In the genomic region with DNA sequence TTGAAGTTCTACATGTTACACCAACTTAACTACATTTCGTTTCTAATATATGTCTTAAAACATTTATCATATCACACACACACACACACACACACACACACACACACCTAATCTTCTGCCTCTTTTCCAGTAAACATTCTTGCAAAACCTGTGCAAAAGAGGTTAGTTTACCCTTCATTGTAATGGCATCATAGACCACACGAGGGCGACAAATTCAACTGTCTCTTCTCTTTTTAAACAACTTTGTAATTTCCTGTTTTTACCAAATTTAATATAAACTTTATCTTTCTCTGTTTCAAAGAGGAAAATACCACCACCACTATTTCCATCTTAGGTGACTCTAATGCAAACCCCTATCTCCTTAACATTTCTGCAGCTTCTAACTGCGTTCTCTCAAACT, we compare ENCODE assay signal across 8 mouse cellular contexts.
DNase-seq lines count a peak whose midpoint lies in the region; ATAC-seq and TF ChIP-seq lines count a peak whose summit lies in the region.
"Had no signal": no experiment of that assay in that cellular context is flagged by ENCODE, and none has a peak within 500 bp of the region (broad histone marks: within the 10 kb centered on the region; RNA-seq: fewer than 3 reads in every experiment).

No protein-coding gene starts in this region.

- H3K27ac ChIP-seq in kidney, embryonic 15.5 days: no peak overlapping the region
- no peak overlapping the region for H3K27ac ChIP-seq in MEL (ENCODE audit: control insufficient read depth, low read depth, low read length)
- H3K27ac ChIP-seq: hindbrain, embryonic 15.5 days had no signal

- peak in 1 of 3 experiments; percentile 38; a peak in 2 of 6 replicates for TF ChIP-seq CTCF in MEL (IDR thresholded peaks at IDR 0.05 in 2 of 3, conservative IDR thresholded peaks at IDR 0.05 in 1 of 3; ENCODE audit: control insufficient read depth in 1 of 3, insufficient read depth in 1 of 3, low read depth in 2 of 3, low read length in 3 of 3, poor library complexity in 1 of 3, severe bottlenecking in 1 of 3)

- peak; percentile 6 for TF ChIP-seq RAD21 in MEL (IDR thresholded peaks at IDR 0.05; ENCODE audit: low read depth, low read length)

- TF ChIP-seq EP300 in MEL (IDR thresholded peaks at IDR 0.05; ENCODE audit: low read depth in 1 of 2, low read length in 2 of 2): no peak

- DNase-seq in kidney, adult 18-20 months: peak; percentile 11
- DNase-seq in 416B (ENCODE audit: low read depth) (peak; percentile 17), MEL (ENCODE audit: low read depth, low spot score) (peak; percentile 10)
- DNase-seq in kidney, postnatal 10 days: peak; percentile 63
- DNase-seq in retina, postnatal 7 days (ENCODE audit: low read depth, low spot score): peak; percentile 11
- no peak for DNase-seq in ovary, postnatal 36 days (ENCODE audit: low spot score)

- no peaks in the 10 kb centered on the region for H3K9me3 ChIP-seq in kidney, embryonic 15.5 days (replicated peaks)
- no peaks in the 10 kb centered on the region for H3K9me3 ChIP-seq in MEL (replicated peaks; ENCODE audit: insufficient read depth, low read length)
- H3K9me3 ChIP-seq: hindbrain, embryonic 15.5 days had no signal

- WGBS in kidney, embryonic 15.5 days: 31% methylated on average over 4 of the region's 4 CpGs

- H3K4me1 ChIP-seq in kidney, embryonic 15.5 days: no peaks in the 10 kb centered on the region
- H3K4me1 ChIP-seq in MEL (ENCODE audit: control insufficient read depth in 1 of 2, insufficient read depth in 2 of 2, low read length in 2 of 2): no peaks in the 10 kb centered on the region
- H3K4me1 ChIP-seq: hindbrain, embryonic 15.5 days had no signal

- H3K4me2 ChIP-seq in kidney, embryonic 15.5 days: no peak overlapping the region
- H3K4me2 ChIP-seq: hindbrain, embryonic 15.5 days had no signal

- H3K79me2 ChIP-seq in MEL (ENCODE audit: control insufficient read depth, insufficient read depth, low read length, poor library complexity): no peaks in the 10 kb centered on the region

- no peak overlapping the region for H3K9ac ChIP-seq in kidney, embryonic 15.5 days
- no peak overlapping the region for H3K9ac ChIP-seq in MEL (ENCODE audit: control insufficient read depth, low read depth, low read length, poor library complexity, severe bottlenecking)
- H3K9ac ChIP-seq: hindbrain, embryonic 15.5 days had no signal

- no peak for ATAC-seq in kidney, embryonic 15.5 days (replicated peaks; ENCODE audit: low FRiP score)

- H3K36me3 ChIP-seq in kidney, embryonic 15.5 days: no peaks in the 10 kb centered on the region
- H3K36me3 ChIP-seq in MEL (ENCODE audit: control insufficient read depth in 1 of 2, insufficient read depth in 2 of 2, low read length in 2 of 2): no peaks in the 10 kb centered on the region
- H3K36me3 ChIP-seq: hindbrain, embryonic 15.5 days had no signal

- H3K4me3 ChIP-seq in kidney, embryonic 15.5 days (replicated peaks): no peak overlapping the region
- H3K4me3 ChIP-seq in MEL (ENCODE audit: control insufficient read depth in 1 of 2, insufficient read depth in 1 of 2, low read depth in 2 of 2, low read length in 2 of 2): no peak overlapping the region
- H3K4me3 ChIP-seq: hindbrain, embryonic 15.5 days had no signal

- TF ChIP-seq POLR2A in MEL (IDR thresholded peaks at IDR 0.05; ENCODE audit: control insufficient read depth in 1 of 2, insufficient read depth in 1 of 2, low read depth in 1 of 2, low read length in 2 of 2, poor library complexity in 1 of 2): no peak

- H3K27me3 ChIP-seq in kidney, embryonic 15.5 days: no peaks in the 10 kb centered on the region
- H3K27me3 ChIP-seq in MEL (ENCODE audit: control insufficient read depth in 1 of 2, insufficient read depth in 2 of 2, low read length in 2 of 2): no peaks in the 10 kb centered on the region
- H3K27me3 ChIP-seq: hindbrain, embryonic 15.5 days had no signal

TF ChIP-seq in MEL, 35 proteins besides CTCF, POLR2A, EP300 and RAD21:
- TF ChIP-seq MEF2A (IDR thresholded peaks at IDR 0.05; ENCODE audit: extremely low read depth, insufficient replicate concordance, low read depth, low read length, poor library complexity, severe bottlenecking): no peak
- no peak for TF ChIP-seq MXI1 (IDR thresholded peaks at IDR 0.05; ENCODE audit: low read depth, low read length)
- no peak for TF ChIP-seq ELF1 (IDR thresholded peaks at IDR 0.05; ENCODE audit: low read depth, low read length)
- TF ChIP-seq USF2 (IDR thresholded peaks at IDR 0.05; ENCODE audit: borderline replicate concordance in 1 of 2, insufficient read depth in 1 of 2, low read depth in 1 of 2, low read length in 2 of 2): no peak
- TF ChIP-seq BHLHE40 (IDR thresholded peaks at IDR 0.05; ENCODE audit: borderline replicate concordance, low read depth, low read length): no peak
- no peak for TF ChIP-seq TCF12 (IDR thresholded peaks at IDR 0.05; ENCODE audit: low read depth, low read length)
- no peak for TF ChIP-seq MYC (IDR thresholded peaks at IDR 0.05; ENCODE audit: low read depth, low read length)
- peak; percentile 28 for TF ChIP-seq SMC3 (IDR thresholded peaks at IDR 0.05; ENCODE audit: low read depth, low read length)
